Mouse (Mus musculus): ENCODE results near the gene Ablim1. TPM values are rescaled to one million over a fixed set of nuclear protein-coding genes. Genes with fewer than 3 reads are reported as not detected.

Gene Ablim1
- polyA plus RNA-seq, 1 experiment from 2014 or later, result 52.8 TPM

- no peak for ATAC-seq (ENCODE audit: low FRiP score, low TSS enrichment)
- Histone ChIP-seq H3K36me3 (ENCODE audit: control insufficient read depth, insufficient read depth, low read length) (no peaks in the 10 kb centered on the region), H3K9ac (replicated peaks; ENCODE audit: low read length) (no peak overlapping the region), H3K27me3 (ENCODE audit: control insufficient read depth, insufficient read depth, low read length) (no peaks in the 10 kb centered on the region), H3K9me3 (ENCODE audit: control insufficient read depth, low read length) (no peaks in the 10 kb centered on the region), H3K4me1 (ENCODE audit: control insufficient read depth, insufficient read depth, low read length) (peaks cover 25% of the 10 kb centered on the region), H3K4me2 (ENCODE audit: low read length) (no peak overlapping the region), H3K4me3 (replicated peaks; ENCODE audit: low read depth, low read length) (no peak overlapping the region), H3K27ac (replicated peaks; ENCODE audit: low read depth, low read length) (no peak overlapping the region)
- DNase-seq, result no peak
- 72% methylated on average over 16 of the region's 16 CpGs for WGBS
Observed at GRCm38 (mm10) chr19:57271757-57272156, 43.0 kb downstream of the Ablim1 start.

GRCm38 (mm10) chr19:57270711-57271110 lies 44.0 kb downstream of the Ablim1 start:
- Histone ChIP-seq H3K9me3 (ENCODE audit: control insufficient read depth, low read length) (no peaks in the 10 kb centered on the region), H3K27me3 (ENCODE audit: control insufficient read depth, insufficient read depth, low read length) (no peaks in the 10 kb centered on the region), H3K4me3 (replicated peaks; ENCODE audit: low read depth, low read length) (no peak overlapping the region), H3K36me3 (ENCODE audit: control insufficient read depth, insufficient read depth, low read length) (no peaks in the 10 kb centered on the region), H3K9ac (replicated peaks; ENCODE audit: low read length) (no peak overlapping the region), H3K27ac (replicated peaks; ENCODE audit: low read depth, low read length) (no peak overlapping the region), H3K4me1 (ENCODE audit: control insufficient read depth, insufficient read depth, low read length) (peaks cover 25% of the 10 kb centered on the region), H3K4me2 (ENCODE audit: low read length) (no peak overlapping the region)
- ATAC-seq (ENCODE audit: low FRiP score, low TSS enrichment) (no peak), DNase-seq (no peak)
- WGBS, result 86% methylated on average over 6 of the region's 6 CpGs

DNA sequence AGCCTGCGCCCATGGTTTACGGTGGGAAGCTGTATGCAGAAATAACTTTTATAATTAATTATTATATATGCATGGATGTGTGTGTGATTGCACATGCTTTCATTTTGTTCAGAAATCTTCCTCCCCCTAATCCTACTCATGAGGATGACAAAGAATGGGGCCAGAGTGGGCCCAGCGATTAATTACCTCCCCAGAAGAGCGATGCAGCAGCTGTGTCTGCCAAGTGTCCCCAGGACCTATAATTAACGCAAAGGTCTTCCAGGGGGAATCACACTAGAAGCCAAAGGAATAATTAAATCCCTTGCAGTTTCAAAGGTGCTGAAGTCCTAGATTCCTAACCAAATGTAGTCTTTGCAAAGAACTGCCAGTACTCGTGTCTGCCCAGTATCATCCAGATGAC lies 44.9 kb downstream of the Ablim1 start:
- ATAC-seq (ENCODE audit: low FRiP score, low TSS enrichment) (no peak), DNase-seq (peak; percentile 40)
- H3K4me3 ChIP-seq (replicated peaks; ENCODE audit: low read depth, low read length), result no peak overlapping the region
- H3K9ac ChIP-seq (replicated peaks; ENCODE audit: low read length), result no peak overlapping the region
- H3K4me2 ChIP-seq (ENCODE audit: low read length), result no peak overlapping the region
- no peaks in the 10 kb centered on the region for H3K27me3 ChIP-seq (ENCODE audit: control insufficient read depth, insufficient read depth, low read length)
- H3K4me1 ChIP-seq (ENCODE audit: control insufficient read depth, insufficient read depth, low read length), result peaks cover 19% of the 10 kb centered on the region
- no peak overlapping the region for H3K27ac ChIP-seq (replicated peaks; ENCODE audit: low read depth, low read length)
- 45% methylated on average over 6 of the region's 6 CpGs for WGBS
- H3K36me3 ChIP-seq (ENCODE audit: control insufficient read depth, insufficient read depth, low read length), result no peaks in the 10 kb centered on the region
- H3K9me3 ChIP-seq (ENCODE audit: control insufficient read depth, low read length), result no peaks in the 10 kb centered on the region

DNA sequence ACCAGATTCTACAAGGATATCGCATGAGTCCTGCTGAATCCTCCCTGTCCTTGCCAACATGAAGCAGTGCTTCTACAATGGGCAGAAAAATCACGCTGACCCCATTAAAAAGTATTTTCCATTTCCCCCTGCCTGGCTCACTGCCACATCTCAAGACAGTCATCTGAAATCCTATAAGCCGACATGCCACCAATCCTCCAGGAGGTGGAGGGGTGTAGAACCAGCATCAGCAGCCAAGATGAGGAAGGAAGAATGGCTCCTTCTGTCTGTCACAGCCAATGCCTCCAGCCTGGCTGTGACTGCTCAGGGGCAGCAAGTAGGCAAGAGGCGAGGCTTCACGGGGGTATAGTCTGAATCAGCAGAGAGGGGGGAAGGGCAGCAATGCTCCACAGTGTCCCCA lies 47.2 kb downstream of the Ablim1 start:
- peaks cover 14% of the 10 kb centered on the region for H3K4me1 ChIP-seq (ENCODE audit: control insufficient read depth, insufficient read depth, low read length)
- H3K4me3 ChIP-seq (replicated peaks; ENCODE audit: low read depth, low read length), result no peak overlapping the region
- DNase-seq (no peak), ATAC-seq (ENCODE audit: low FRiP score, low TSS enrichment) (no peak)
- H3K4me2 ChIP-seq (ENCODE audit: low read length), result no peak overlapping the region
- no peaks in the 10 kb centered on the region for H3K9me3 ChIP-seq (ENCODE audit: control insufficient read depth, low read length)
- H3K27me3 ChIP-seq (ENCODE audit: control insufficient read depth, insufficient read depth, low read length), result no peaks in the 10 kb centered on the region
- H3K9ac ChIP-seq (replicated peaks; ENCODE audit: low read length), result no peak overlapping the region
- no peaks in the 10 kb centered on the region for H3K36me3 ChIP-seq (ENCODE audit: control insufficient read depth, insufficient read depth, low read length)
- WGBS, result 67% methylated on average over 5 of the region's 5 CpGs
- H3K27ac ChIP-seq (replicated peaks; ENCODE audit: low read depth, low read length), result no peak overlapping the region

DNA sequence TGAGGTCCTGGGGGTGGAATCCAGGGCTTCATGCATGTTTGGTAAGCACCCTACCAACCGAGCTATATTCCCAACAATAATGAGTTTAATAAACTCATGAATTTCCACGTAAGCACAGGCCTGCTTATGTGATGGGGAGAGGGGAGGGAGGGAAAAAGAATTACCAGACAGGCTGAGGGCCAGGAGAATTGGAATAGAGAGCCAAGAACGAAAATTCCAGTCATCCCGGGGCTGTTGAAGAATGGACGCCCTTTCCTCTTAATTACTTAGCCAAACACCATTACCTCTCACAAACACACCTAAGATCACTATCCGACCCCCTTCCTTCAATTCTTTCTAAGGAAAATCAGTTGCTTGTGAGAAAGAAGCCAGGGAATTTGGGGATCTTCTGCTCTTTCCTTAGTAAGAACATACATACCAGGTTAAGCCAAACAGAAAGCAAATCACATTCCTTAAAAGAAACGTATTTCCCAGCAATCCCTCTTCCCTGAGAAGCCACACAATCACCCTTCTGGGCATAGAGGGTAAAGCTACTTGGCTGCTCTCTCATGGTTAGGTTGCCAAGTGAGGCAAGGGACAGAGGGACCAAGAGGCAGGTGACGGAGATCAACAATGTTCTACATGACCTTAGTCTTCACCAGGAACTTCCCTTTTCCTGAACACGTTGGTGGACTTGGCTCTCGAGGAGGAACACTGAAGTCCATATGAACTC lies 48.2 kb downstream of the Ablim1 start:
- Histone ChIP-seq H3K27ac (replicated peaks; ENCODE audit: low read depth, low read length) (no peak overlapping the region), H3K27me3 (ENCODE audit: control insufficient read depth, insufficient read depth, low read length) (no peaks in the 10 kb centered on the region), H3K9ac (replicated peaks; ENCODE audit: low read length) (no peak overlapping the region), H3K4me1 (ENCODE audit: control insufficient read depth, insufficient read depth, low read length) (peaks cover 14% of the 10 kb centered on the region), H3K4me2 (ENCODE audit: low read length) (no peak overlapping the region), H3K9me3 (ENCODE audit: control insufficient read depth, low read length) (no peaks in the 10 kb centered on the region), H3K4me3 (replicated peaks; ENCODE audit: low read depth, low read length) (no peak overlapping the region), H3K36me3 (ENCODE audit: control insufficient read depth, insufficient read depth, low read length) (no peaks in the 10 kb centered on the region)
- WGBS, result 90% methylated on average over 10 of the region's 10 CpGs
- DNase-seq (no peak), ATAC-seq (ENCODE audit: low FRiP score, low TSS enrichment) (no peak)

- H3K9ac ChIP-seq (replicated peaks; ENCODE audit: low read length), result no peak overlapping the region
- no peak overlapping the region for H3K27ac ChIP-seq (replicated peaks; ENCODE audit: low read depth, low read length)
- no peaks in the 10 kb centered on the region for H3K36me3 ChIP-seq (ENCODE audit: control insufficient read depth, insufficient read depth, low read length)
- ATAC-seq (ENCODE audit: low FRiP score, low TSS enrichment), result no peak
- H3K9me3 ChIP-seq (ENCODE audit: control insufficient read depth, low read length), result no peaks in the 10 kb centered on the region
- DNase-seq, result no peak
- WGBS, result 45% methylated on average over 15 of the region's 15 CpGs
- peaks cover 9% of the 10 kb centered on the region for H3K4me1 ChIP-seq (ENCODE audit: control insufficient read depth, insufficient read depth, low read length)
- no peaks in the 10 kb centered on the region for H3K27me3 ChIP-seq (ENCODE audit: control insufficient read depth, insufficient read depth, low read length)
- no peak overlapping the region for H3K4me2 ChIP-seq (ENCODE audit: low read length)
- H3K4me3 ChIP-seq (replicated peaks; ENCODE audit: low read depth, low read length), result no peak overlapping the region
Observed at GRCm38 (mm10) chr19:57264296-57264947, 50.3 kb downstream of the Ablim1 start.

DNA sequence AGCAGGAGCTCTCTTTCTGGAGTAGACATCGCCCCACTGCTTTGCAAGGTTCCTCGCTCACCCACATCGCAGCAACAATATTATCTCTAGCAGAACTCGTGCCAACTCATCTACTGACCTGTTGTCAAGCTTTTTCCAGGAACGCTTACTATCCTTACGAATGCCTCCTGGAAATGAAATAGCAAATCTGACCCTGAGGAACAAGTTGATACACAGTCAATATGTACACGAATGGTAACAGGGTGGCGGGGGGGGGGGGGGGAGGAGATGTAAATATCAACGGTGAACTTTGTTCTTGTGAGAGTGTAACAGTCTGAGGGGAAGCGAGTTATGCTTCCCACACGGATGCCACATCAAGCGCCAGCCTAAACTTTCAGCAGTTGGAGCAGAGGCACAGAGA lies 56.9 kb downstream of the Ablim1 start:
- H3K27ac ChIP-seq (replicated peaks; ENCODE audit: low read depth, low read length), result no peak overlapping the region
- H3K4me3 ChIP-seq (replicated peaks; ENCODE audit: low read depth, low read length), result no peak overlapping the region
- H3K27me3 ChIP-seq (ENCODE audit: control insufficient read depth, insufficient read depth, low read length), result no peaks in the 10 kb centered on the region
- H3K4me1 ChIP-seq (ENCODE audit: control insufficient read depth, insufficient read depth, low read length), result 0 out of 2 replicates have a peak, but pooled peaks cover 5% of the 10 kb centered on the region
- no peak for DNase-seq
- ATAC-seq (ENCODE audit: low FRiP score, low TSS enrichment), result no peak
- no peak overlapping the region for H3K9ac ChIP-seq (replicated peaks; ENCODE audit: low read length)
- no peak overlapping the region for H3K4me2 ChIP-seq (ENCODE audit: low read length)
- no peaks in the 10 kb centered on the region for H3K36me3 ChIP-seq (ENCODE audit: control insufficient read depth, insufficient read depth, low read length)
- WGBS, result 92% methylated on average over 11 of the region's 12 CpGs
- H3K9me3 ChIP-seq (ENCODE audit: control insufficient read depth, low read length), result no peaks in the 10 kb centered on the region

DNA sequence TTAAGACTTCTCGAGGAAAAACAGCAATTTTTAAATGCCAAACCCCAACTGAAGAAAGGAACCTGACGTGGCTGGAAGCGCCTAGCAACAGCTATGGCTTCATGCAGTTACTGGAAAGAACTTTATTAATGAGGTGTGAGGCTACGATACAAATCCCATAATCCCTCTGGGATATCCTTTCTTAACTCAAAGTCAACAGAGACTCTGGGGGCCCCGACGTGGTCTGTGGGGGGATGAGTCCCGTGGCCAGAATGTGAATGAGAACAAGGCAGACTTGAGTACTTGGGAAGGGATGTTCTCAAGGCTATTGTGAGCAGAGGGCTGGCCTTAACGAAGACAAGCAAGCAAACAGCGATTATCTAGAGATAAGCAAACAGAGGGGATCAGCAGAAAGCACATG lies 58.1 kb downstream of the Ablim1 start:
- no peaks in the 10 kb centered on the region for H3K9me3 ChIP-seq (ENCODE audit: control insufficient read depth, low read length)
- 32% methylated on average over 9 of the region's 9 CpGs for WGBS
- H3K4me2 ChIP-seq (ENCODE audit: low read length), result no peak overlapping the region
- ATAC-seq (ENCODE audit: low FRiP score, low TSS enrichment) (no peak), DNase-seq (no peak)
- no peak overlapping the region for H3K27ac ChIP-seq (replicated peaks; ENCODE audit: low read depth, low read length)
- no peaks in the 10 kb centered on the region for H3K36me3 ChIP-seq (ENCODE audit: control insufficient read depth, insufficient read depth, low read length)
- no peak overlapping the region for H3K9ac ChIP-seq (replicated peaks; ENCODE audit: low read length)
- no peak overlapping the region for H3K4me3 ChIP-seq (replicated peaks; ENCODE audit: low read depth, low read length)
- 0 out of 2 replicates have a peak, but pooled peaks cover 5% of the 10 kb centered on the region for H3K4me1 ChIP-seq (ENCODE audit: control insufficient read depth, insufficient read depth, low read length)
- no peaks in the 10 kb centered on the region for H3K27me3 ChIP-seq (ENCODE audit: control insufficient read depth, insufficient read depth, low read length)

GRCm38 (mm10) chr19:57255157-57255556 lies 59.6 kb downstream of the Ablim1 start:
- Histone ChIP-seq H3K27me3 (ENCODE audit: control insufficient read depth, insufficient read depth, low read length) (no peaks in the 10 kb centered on the region), H3K9ac (replicated peaks; ENCODE audit: low read length) (no peak overlapping the region), H3K36me3 (ENCODE audit: control insufficient read depth, insufficient read depth, low read length) (no peaks in the 10 kb centered on the region), H3K27ac (replicated peaks; ENCODE audit: low read depth, low read length) (no peak overlapping the region), H3K9me3 (ENCODE audit: control insufficient read depth, low read length) (no peaks in the 10 kb centered on the region), H3K4me3 (replicated peaks; ENCODE audit: low read depth, low read length) (no peak overlapping the region), H3K4me1 (ENCODE audit: control insufficient read depth, insufficient read depth, low read length) (0 out of 2 replicates have a peak, but pooled peaks cover 5% of the 10 kb centered on the region), H3K4me2 (ENCODE audit: low read length) (no peak overlapping the region)
- WGBS, result 92% methylated on average over 8 of the region's 8 CpGs
- no peak for DNase-seq
- no peak for ATAC-seq (ENCODE audit: low FRiP score, low TSS enrichment)
